Mouse (Mus musculus) B cell, adult 62 days (primary cell): Measurements from ENCODE around the gene Rbp1. TPM values are rescaled to one million over a fixed set of nuclear protein-coding genes. Genes with fewer than 3 reads are reported as not detected.

Experiments used
- total RNA-seq: library from RNA; stranded (reverse); gene quantifications from 4 replicates; pipeline ENCODE4 v1.2.4, GENCODE M21; 2023

Gene Rbp1
- total RNA-seq = 0.27 to 0.28 TPM in 2 of 4 replicates, not detected in the others

DNA sequence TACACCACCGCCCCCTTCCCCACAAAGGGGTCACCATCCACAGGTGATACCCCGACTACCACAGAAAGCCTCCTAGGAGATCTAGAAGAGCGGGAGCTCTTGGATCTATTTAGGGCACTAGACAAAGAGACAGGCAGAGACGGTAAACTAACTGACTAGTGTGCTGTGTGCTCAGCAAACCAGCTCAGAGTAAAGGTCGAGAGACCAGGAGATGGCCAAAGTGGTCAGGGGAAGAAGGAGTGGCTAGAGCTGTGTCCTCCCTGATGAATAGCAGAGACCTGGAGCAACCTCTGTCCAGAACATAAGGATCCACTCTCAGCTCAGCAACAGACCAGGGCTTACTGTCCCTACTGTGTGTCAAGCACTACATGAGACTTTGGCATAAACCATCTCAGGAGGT, at the start of gene Rbp1:
Gene Rbp1 (plus strand): TSS at position 306 of the 400 bp plus-strand sequence.

DNA sequence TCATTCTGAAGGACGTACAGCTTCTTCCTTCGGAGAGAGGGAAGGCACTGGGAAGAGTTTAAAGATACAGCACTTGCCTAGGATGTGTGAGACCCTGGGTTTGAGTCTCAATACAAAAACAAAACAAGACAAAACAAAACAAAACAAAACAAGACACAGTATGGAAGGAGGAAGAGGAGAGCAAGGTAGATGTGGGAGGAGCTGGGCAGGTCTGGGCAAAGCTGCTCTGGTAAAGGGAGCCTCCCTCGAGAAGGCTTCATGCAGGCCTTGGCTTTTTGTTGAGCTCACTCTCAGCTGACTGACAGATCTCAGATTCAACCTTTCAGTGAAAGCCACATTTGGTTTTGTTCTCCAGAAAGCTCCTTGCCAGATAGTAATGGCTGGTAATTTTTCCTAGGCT, 63.1 kb downstream of the Rbp1 start, which contains the start of gene Rbp2:
Gene Rbp2 (plus strand): TSS at position 301 of the 400 bp plus-strand sequence.

Other genes starting within 250 kb of the Rbp1 start
- 5.3 to 7.4 TPM (median 6.6 TPM) in 4 replicates for gene Nmnat3, start 135.5 kb upstream of the Rbp1 start, total RNA-seq
- not detected in 4 replicates for gene Rbp2, start 63.2 kb downstream of the Rbp1 start, total RNA-seq
- gene Copb2, start 140.8 kb downstream of the Rbp1 start, total RNA-seq = 83.9 to 93.0 TPM (median 87.1 TPM) in 4 replicates
- 11.0 to 18.8 TPM (median 16.2 TPM) in 4 replicates for gene Mrps22, start 178.7 kb downstream of the Rbp1 start, total RNA-seq